Mouse (Mus musculus) adrenal gland, postnatal 10 days (tissue): Measurements from ENCODE around the gene Pycr2. TPM values are rescaled to one million over a fixed set of nuclear protein-coding genes. Genes with fewer than 3 reads are reported as not detected.

Source experiments
- DNase-seq: peaks from one replicate; pipeline ENCODE4 v3.0.0; 2021; ENCODE audit warnings: mixed read lengths
- long read RNA-seq, 2 experiments: library from polyadenylated mRNA; stranded (forward); transcript quantifications; one replicate each; pipeline ENCODE4 v2.0.0; 2021
- total RNA-seq, 2 experiments: library from RNA; stranded (reverse); gene quantifications; 2 replicates each; pipeline ENCODE4 v1.2.3; 2021

The Pycr2 gene
- total RNA-seq, result 10 to 100 TPM; 32.6 to 34.7 TPM
- long read RNA-seq, experiment 1, transcript Pycr2-201 (7 exons, 1,580 nt), result major isoform, 152 of 172 reads
- long read RNA-seq, experiment 1, partial matches to known transcripts, result 2 of 172 reads
- long read RNA-seq, experiment 1, other reads (novel, unspliced or antisense), result 18 of 172 reads
- long read RNA-seq, experiment 2, transcript Pycr2-201 (7 exons, 1,580 nt), result major isoform, 66 of 75 reads
- long read RNA-seq, experiment 2, partial matches to known transcripts, result 3 of 75 reads
- long read RNA-seq, experiment 2, other reads (novel, unspliced or antisense), result 6 of 75 reads

DNA sequence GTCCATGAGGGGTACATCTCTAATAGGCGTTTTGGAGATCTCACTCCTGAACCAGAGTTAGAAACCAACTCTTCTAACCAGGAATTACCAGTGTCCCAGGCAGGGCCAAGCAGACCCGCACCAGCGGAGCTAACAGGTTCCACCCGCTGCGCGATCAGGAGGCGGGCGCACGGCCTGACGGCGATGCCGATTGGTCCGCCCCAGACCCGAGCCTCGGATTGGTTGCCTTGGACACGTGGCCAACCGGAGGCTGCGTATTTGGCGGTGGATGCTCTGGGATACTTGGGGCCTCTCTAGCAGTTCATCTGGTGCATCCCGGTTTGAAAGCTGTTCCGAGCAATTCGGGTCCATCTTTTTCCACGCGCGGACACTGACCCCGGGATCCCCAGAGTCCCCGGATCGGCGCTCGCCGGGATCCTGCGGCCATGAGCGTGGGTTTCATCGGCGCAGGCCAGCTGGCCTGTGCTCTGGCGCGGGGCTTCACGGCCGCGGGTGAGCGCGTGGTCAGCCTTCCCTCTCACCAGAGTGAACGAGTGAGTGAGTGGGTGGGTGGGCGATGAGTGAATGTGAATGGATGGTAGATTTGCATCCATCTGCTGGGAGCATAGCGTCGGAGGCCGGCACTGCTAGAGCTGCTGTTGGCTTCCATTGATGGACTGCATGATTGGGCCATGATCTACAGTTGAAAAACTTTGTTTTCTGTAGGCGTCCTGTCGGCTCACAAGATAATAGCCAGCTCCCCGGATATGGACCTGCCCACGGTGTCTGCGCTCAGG, at the start of gene Pycr2:
Gene Pycr2 (plus strand): TSS at position 255 of the 776 bp plus-strand sequence.
- peak; percentile 96 for DNase-seq

DNA sequence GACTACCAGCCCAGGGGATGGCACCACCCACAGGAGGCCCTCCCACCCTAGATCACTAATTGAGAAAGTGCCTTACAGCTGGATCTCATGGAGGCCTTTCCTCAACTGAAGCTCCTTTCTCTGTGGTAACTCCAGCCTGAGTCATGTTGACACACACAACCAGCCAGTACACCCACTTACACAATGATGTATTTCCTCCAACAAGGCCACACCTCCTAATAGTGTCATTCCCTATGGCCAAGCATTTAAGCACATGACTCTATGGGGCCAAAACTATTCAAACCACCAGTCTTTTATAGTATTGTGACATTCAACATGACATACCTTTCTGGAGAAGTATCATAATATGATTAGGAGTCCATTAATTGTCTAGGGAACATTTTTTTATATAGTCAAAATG, 45.3 kb upstream of the Pycr2 start:
- no peak for DNase-seq

DNA sequence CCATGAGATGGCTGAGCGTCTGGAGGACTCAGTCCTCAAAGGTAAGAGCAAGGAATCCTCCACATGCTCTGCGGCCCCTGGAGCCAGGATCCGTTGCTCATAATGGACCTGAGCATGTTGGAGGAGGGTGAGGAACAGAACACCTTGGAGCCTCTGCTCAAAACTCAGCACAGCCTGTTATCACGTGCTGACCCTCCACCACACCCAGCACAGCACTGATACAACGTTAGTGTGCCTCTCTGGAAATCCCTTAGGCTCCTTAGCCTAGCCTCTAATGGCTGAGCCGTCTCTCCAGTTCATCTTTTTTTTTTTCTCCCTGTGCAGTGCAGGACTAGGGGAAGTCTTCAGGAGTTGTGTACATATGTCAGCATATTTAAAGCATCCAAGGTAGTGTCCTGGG, 44.1 kb upstream of the Pycr2 start:
- no peak for DNase-seq

DNA sequence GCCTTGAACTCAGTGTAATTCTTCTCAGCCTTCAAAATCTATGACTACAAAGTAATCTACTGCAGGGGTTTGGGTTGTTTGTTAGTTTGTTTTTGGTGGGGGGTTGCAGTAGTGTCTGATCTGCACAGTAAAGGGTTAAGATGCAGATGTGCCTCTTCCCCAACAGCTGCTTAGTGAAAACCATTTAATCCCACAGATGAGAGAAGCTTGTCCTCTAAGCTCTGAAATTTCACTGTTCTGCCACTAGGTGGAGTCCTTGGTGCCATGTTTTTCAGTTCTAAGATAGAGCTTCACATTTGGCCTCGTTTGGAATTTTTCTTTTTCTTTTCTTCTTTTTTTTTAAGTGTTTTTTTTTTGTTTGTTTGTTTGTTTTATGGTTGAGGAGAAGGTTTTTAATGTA, 40.5 kb upstream of the Pycr2 start:
- DNase-seq, result peak; percentile 24

DNA sequence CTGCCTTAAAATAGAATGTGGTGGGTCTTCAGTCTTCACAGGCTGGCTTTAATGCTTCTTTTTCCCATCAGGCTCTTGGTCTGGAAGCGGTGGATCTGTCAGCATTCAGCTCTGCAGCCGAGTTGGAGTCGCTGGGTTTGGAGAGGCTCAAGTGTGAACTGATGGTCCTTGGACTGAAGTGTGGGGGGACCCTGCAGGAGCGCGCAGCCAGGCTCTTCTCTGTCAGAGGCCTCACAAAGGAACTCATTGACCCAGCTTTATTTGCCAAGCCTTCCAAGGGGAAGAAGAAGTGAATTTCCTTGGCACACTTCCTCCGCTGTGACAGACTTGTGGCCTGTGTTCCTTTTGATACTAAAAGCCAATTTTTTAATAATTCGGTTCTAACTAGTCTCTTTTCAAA, 38.1 kb upstream of the Pycr2 start:
- no peak for DNase-seq

DNA sequence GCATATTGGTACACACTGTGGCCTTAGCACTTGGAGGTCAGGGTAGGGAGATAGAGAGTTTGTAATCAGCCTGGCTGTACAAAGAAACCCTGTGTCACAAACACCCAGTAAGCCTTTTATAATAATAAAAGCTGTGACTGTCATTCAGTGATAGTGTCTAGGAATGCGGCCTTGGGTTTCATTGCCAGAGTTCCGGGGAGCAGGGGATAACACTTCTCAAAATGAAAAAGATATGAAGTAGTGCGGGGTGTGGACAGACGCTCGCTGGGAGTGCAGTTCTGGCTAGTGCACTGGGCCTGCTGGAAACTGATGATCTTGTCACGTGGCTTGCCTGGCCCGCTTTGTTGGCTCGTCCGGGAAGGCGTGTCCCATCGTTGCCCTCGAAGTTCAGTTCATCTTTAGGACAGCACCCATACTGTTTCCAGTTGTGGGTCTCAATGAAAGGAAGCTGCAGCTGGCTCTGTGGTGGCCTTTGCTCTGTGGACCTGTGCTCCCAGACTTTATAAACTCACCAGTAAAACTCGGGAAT, 33.9 kb upstream of the Pycr2 start:
- peak; percentile 15 for DNase-seq

DNA sequence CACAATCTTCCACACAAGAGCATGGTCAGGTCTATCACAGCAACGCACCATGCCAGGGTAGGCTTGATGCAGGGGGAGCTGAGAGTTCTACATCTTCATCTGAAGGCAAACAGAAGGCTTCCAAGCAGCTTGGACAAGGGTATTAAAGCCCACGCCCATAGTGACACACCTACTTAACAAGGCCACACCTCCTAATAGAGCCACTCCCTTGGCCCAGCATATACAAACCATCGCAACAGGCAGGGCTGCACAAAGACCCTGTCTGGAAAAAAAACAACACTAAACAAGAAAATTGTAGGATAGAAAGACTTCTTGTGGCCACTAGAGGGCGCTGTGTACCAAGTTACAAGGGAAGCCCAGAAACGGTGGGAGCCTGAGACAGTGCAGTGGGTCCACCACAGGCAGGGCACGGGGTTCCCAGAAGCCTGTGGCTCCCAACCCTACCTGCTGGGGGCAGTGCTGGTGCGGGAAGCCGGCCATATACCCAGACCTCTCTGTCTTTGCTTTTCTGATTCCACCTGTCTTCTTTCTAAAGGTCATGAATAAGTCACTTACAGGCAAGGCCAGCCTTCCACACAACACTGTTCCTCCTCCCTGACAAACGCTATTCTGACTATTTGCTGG, 30.1 kb upstream of the Pycr2 start:
- peak; percentile 61 for DNase-seq

DNA sequence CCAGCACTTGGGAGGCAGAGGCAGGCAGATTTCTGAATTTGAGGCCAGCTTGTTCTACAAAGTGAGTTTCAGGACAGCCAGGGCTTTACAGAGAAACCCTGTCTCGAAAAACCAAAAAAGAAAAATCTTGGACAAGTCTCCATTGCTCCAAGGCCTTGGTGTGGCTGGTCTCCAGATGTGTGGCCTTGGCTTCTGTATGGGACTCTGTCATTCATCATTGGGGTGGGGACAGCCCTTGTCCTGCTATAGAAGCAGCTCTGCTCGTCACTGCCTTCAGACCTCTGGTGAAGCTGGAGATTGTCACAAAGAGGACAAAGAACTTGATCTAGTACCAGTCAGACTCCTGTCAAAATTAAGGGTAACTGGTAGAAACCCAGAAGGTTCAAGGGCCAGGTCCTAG, 29.5 kb upstream of the Pycr2 start:
- DNase-seq, result peak; percentile 59

DNA sequence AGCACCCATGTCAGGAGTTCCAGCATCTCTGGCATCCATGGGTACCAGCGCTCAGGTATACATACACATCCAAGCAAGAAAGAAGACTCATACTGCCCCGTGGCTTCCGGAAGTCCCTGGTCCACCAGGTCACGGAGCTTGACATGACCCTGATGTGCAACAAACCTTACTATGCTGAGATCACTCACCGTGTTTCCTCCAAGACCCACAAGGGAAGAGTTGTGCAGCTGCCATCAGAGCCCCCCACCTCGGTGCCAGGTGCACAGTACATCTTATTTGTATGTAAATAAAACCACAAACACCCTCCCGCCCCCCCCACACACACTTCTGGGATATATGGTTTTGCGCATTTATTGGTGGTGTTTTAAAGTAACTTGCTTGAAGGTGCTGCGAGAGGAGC, 29.0 kb upstream of the Pycr2 start:
- DNase-seq, result no peak

DNA sequence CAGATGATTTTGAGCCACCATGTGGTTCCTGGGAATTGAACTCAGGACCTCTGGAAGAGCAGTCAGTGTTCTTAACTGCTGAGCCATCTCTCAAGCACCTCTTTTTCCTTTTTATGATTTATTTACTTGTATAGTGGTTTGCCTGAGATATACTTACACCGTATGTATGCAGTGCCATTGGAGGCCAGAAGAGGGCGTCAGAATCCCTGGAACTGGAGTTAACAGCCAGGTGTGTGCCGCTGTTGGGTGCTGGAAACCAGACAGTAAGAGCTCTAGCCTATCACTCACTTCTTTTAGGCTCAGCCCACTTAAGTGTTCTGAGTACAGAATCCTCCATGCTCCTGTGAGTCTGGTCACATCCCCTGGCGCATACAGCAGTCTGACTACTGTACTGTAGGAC, 26.6 kb upstream of the Pycr2 start:
- no peak for DNase-seq

DNA sequence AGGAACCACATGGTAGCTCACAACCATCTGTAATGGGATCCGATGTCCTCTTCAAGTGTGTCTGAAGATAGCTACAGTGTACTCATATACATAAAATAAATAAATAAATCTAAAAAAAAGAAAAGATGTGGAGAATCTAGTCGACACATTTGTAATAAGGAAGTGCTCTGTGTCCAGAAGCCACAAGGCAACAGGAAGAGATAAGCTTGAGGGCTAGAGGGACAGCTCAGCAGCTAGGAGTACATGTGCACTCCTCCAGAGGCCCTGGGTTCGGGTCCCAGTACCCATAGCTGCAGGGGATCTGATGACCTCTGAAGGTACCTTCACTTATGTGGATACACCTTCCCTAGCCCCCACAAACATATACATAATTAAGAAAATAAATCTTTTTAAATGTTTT, 22.3 kb upstream of the Pycr2 start:
- no peak for DNase-seq

DNA sequence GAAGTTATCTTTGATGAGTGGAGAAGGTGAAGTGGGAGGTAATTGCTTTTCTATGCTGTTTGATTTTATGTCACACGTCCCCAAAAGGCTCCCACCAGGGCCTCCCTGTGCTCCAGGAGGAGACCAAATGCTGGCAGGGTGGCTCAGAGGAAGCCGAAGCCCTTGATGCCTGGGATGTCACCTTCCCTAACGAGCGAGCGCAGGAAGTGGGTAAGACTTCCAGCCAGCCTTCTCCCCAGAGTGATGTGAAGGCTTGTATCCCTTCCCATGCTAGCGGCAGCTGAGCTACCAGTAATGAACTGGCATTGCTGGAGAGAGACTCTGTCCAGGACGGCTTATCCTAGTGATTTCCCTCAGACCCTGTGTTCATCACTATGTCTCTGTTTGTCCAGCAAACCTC, 20.4 kb upstream of the Pycr2 start:
- DNase-seq, result no peak

DNA sequence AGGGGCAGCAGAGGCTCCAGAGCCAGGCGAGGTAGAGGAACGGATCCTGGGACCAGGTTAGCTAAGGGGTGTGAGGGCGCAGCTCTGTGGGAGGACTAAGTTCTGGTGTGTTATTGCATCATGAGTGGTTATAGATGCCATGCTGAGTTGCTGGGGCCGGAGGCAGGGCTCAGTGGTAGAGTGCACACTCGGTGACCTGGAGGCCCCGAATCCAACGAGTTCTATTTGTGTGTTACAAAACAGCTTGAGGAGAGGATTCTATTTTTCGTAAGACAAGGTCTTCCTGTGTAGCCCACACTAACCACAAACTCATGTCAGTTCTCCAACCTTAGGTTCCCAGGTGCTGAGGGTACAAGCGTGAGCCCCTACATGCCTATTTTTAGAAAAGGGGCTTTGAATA, 19.6 kb upstream of the Pycr2 start:
- no peak for DNase-seq

DNA sequence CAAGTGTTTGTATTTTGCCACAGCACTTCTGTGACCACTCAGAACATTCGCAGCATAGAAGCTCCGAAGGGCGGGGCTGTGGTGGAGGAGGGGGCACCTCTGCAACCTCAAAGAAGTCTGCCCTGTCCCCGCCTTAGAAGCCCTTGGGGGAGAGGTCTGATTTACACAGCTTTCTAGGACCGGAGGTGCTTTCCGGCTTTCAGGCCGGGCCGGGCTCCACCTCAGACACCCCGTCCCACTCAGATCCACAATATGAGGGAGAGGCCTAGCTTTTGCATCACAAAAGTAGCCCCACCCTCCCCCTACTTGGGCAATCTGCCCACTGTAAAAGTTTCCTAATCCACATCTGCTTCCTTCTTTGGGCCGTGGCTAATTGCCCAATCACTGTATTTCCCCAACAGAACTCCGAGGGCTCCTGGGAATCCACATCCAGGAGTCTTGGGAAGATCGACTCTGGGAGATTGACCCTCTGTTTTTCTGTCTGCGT, 15.5 kb upstream of the Pycr2 start:
- peak; percentile 90 for DNase-seq

DNA sequence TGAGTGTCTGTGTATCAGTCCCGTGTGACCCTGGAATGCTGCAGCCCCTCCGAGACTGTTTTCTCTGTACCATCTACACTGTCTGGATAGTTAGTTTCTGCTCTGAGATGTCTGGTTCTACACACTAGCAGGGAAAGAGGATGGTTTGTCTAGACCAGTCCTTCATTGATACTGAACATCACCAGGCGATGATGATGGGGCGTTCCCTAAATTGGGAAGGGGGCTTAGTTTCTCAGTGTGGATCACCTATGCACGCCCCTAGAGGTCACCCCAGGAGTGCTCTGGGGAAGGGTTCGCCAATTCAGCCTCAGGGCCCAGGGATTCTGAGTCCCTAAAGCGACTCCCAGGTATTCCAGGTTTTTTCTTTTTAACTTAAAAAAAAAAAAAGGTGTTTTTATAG, 14.9 kb upstream of the Pycr2 start:
- no peak for DNase-seq

DNA sequence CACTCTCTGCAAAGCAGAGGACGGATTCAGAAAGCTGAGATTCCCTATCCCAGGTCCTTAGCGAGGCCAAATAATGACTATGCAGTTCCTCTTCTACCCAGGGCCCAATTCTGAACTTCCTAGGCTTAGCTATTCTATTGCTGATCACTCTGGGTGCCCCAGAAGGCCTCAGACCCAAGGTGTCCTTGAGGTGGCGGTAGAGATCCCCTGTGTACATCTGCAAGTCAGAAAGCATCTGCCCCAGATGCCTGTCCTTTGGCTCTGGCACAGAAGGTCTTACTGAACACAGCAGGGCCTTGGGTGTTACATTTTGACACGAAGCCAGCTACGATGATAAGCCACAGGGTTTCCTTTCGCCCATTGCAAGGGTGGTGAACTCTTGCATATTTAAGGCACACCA, 14.3 kb upstream of the Pycr2 start:
- DNase-seq, result peak; percentile 62

DNA sequence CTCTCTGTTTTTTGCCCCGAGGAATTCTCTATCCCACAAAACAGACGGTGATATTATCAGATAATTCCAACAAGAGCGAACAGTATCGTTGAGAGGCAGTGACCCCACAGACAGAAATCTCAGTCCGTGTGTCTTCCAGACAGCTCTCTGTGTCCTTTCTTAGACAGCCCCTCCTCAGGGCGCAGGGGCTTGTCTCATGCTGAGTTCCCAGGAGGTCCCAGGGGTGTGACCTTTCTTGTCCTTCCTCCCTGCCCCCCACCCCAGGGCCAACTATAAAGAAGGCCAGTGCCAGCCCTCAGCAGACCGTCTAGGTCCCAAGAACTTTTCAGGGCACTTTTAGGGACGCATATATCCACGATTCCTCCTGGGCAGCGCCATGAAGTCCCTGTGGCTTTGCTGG, 11.3 kb upstream of the Pycr2 start, which contains the start of gene Lefty2:
Gene Lefty2 (plus strand): TSS at position 301 of the 400 bp plus-strand sequence.
- no peak for DNase-seq

DNA sequence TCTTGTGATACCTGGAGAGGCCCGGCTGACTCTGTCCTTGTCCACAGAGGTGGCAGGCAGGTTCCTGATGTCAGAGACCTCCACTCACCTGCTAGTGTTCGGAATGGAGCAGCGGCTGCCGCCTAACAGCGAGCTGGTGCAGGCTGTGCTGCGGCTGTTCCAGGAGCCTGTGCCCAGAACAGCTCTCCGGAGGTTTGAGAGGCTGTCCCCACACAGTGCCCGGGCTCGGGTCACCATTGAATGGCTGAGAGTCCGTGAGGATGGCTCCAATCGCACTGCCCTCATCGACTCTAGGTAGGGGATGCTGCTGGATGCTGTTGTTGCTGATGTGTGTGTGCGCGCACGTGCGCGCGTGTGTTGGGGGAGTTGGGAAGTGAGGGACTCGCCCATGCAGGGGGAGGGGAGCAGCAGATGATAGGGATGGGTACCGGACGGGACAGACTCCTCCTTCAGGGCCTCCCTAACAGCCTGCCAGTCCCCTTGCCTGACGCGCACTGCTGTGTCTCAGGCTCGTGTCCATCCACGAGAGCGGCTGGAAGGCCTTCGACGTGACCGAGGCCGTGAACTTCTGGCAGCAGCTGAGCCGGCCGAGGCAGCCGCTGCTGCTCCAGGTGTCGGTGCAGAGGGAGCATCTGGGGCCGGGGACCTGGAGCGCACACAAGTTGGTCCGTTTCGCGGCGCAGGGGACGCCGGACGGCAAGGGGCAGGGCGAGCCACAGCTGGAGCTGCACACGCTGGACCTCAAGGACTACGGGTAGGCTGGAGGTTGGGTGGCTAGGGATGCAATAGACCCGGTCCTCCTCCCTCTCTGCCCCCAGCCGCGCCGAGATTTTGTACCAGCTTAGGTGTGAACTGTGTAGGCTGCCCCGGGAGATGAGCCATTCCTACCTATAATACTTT, 9.8 kb upstream of the Pycr2 start:
- DNase-seq, result peak; percentile 41

DNA sequence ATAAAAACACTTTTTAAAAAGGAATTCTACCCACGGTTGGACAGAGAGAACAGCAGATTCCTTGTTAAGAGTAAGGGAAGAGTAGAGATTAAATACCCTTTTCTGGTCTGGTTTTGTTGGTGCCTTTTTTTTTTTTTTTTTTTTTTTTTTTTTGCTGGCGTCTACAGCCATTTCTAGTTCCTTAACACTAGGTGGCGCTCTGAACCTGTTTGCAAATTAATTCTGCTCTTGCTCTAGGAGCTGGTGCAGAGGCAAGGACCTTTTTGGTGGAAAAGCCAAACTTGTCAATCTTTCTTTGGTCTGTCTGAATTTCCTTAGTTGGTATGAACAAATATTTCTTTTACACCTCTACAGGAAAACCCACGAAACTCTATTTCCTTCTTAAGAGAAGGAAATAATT, 3.0 kb upstream of the Pycr2 start:
- DNase-seq, result peak; percentile 41

DNA sequence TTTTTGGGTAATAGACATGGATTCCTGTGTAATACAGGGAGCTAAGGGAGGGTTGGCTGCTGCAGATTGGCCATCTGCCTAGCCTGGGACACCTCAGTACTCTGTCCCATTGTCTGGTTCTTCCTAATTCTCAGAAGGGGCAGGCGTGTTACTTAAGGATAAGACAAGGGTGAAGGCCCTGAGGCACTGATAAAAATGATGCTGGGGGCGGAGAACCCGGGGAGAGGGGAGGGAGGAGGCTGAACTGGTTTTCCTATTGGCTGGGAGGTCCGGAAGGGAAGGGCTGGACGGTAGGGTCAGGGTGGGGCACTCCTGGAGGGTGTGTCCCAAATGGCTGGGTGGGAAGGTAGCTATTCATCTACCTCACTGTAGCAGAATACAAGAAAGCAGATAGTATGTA, 1.2 kb upstream of the Pycr2 start:
- DNase-seq, result no peak

DNA sequence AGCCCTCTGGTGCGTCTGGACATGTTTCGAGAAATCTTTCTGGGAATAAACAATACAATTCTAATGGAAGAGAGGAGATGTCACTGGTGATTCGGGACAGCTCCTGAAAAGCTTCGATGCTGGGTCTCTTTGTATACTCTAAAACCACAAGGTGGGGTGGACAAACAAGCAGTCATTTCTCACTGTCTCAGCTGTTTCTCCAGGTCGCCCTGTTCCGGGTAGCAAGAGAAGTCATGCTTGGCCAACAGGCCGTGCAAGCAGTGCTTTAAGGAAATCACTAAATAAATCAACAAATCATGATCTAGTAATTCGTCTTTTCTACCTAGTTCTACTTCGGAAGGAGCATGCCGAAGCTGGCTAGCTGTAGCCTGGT, 441 bp upstream of the Pycr2 start:
- no peak for DNase-seq

DNA sequence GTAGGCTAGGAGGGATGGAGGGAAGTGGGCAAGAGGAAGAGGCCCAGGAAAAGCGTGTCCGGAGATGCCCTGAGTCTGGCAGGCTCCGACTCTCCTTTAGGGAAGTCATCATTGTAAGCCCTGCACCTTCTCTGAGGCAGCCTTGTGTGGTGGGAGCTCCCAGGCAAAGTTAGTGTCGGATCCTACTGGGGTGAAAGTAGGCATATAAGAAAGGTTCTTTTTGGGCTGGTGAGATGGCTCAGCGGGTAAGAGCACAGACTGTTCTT, 655 bp downstream of the Pycr2 start:
- no peak for DNase-seq
